Mouse (Mus musculus): ENCODE measurements at regions not wholly inside any gene's neighbourhood (a gene's known extent, or its start where the extent isn't known, plus 50 kb on each side); places are given as distances from the start of the nearest gene placed in this dataset.

- no peak for DNase-seq (ENCODE audit: low read depth)
Observed at GRCm38 (mm10) chr13:71342921-71343320, 501.3 kb upstream of the Adamts16 start.

- no peak for DNase-seq (ENCODE audit: low read depth)
Observed at GRCm38 (mm10) chr13:71338700-71339099, 497.1 kb upstream of the Adamts16 start.

DNA sequence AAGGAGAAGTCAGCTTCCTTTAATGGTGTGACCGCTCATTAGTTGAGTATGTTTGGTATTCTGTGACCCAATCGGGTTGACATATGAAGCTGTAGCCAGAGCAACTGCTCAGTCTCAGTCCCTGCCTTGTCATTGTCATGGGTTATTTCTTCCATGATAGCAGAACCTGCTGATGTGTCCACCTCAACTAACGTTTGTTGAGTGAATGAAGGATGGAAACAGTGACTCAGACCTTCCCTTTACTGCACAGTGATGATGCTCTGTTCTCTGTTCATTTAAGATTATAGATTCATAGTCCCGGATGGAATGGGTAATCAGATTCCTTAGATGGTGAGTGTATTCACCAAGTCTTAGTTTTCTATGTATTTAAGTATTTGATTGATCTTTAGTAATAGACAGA is 493.3 kb upstream of the Adamts16 start:
- no peak for DNase-seq (ENCODE audit: low read depth)

DNA sequence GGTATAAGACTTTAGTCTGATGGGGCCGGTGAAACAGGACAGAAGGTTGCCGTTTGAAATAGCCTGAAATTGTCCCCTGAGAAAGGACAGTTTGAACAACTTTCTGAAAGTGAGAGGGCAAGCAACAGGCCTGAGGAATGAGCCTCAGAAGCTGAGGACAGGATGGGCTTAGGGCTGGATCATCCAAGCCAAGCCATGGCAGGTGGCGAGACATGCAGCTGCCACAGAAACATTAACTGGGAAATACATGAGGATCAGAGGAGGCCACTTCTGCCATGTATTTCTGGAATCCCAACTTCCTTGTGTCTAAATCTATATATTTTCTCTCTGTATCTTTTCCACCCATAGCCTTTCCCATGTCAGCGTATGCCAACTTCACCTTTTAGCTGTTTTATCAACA is 491.5 kb upstream of the Adamts16 start:
- DNase-seq (ENCODE audit: low read depth), result no peak

DNA sequence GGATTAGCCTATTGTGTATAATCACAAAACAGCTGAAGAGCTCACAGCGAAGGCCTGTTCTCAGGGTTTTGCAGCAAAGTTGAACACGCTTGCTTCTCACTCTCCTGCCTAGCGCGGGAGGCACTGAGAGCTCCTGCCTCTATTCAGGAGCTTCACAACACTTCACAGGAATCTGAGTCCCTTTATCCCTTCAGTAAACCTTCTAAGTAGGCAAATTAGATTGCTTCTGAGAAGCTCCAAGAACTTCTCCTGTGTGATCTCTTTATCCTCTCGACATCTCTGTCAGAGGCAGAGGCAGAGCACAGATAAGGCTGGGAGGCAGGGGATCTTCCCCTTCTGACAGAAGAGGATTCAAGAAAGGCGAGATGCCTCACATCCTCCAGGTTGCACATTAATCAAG is 488.7 kb upstream of the Adamts16 start:
- DNase-seq (ENCODE audit: low read depth), result no peak

DNA sequence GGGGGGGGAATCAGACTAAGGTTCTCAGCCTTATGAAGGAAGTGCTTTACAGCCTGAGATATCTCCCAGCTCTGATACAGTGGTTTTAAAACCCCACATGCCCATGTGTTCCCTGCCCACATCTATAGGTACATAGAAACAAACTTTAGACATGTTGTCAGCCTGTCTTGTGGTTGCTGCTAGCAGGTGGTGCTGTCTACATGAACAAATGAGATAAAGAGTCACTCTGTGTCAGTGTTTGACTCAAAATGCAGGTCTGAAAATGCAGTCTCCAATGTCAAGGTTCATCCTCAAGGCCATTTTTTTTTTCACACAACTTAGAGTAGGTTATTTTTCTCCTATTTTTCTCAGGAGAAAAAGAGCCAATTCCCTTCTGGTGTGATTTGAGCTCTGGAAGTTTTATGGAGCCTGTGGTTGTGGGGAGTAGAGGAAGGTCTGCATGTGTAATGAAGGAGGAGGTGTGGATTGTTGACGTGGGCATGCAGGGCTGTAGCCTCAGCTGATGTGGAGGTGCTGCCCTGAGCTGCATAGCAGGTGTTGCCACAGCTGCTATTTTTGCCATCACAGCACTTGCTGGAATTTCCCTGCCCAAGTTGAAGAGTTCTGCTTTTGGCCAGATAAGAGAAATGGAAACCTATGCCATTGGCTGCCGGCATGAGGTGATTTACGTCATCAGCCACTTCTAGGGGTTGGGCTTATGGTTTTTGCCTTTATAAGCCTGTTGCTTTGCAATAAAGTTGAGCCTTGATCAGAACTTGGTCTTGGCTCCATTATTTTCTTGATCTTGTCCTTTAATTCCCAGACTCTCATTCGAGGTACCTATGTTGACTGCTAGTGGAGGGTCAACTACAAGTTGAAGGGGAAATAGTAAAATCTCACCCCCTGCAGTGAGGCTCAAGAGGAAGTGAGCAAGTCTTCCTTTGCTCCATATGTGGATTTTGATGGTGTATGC is 486.5 kb upstream of the Adamts16 start:
- no peak for DNase-seq (ENCODE audit: low read depth)

DNA sequence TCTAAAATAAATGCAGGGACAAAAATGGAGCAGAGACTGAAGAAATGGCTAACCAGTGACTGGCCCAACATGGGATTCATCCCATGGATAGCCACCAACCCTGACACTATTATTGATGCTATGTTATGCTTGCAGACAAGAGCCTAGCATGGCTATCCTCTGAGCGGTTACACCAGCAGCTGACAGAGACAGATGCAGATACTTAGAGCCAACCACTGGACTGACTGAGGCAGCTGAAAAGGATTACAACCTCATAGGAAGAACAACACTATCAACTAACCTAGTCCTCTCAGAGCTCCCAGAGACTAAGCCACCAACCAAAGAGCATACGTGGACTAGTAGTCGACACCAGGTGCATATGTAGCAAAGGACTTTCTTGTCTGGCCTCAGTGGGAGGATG is 478.9 kb upstream of the Adamts16 start:
- no peak for DNase-seq (ENCODE audit: low read depth)

- DNase-seq (ENCODE audit: low read depth), result no peak
Observed at GRCm38 (mm10) chr13:71303956-71304355, 462.3 kb upstream of the Adamts16 start.

GRCm38 (mm10) chr13:71275991-71276390 is 434.4 kb upstream of the Adamts16 start:
- no peak for DNase-seq (ENCODE audit: low read depth)

- no peak for DNase-seq (ENCODE audit: low read depth)
Observed at GRCm38 (mm10) chr13:71274139-71274538, 432.5 kb upstream of the Adamts16 start.

DNA sequence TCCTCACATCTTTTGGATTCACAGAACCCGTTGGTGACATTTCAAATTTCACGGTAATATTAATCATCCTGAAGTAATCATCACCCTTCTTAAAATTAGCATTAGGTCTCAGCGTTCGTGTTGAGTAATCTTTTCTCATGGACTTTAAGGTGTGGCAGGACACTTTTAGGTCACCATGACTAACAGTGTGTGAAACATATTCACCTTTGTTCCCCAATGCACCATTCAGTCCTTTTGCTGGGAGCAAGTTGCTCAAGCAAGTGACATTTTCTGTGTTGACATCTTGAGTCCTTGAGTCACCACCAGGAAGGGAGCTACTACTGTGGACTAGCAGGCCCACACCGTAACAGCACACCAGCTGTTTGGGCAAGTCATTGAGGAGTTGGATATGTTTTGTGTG is 431.9 kb upstream of the Adamts16 start:
- no peak for DNase-seq (ENCODE audit: low read depth)

DNA sequence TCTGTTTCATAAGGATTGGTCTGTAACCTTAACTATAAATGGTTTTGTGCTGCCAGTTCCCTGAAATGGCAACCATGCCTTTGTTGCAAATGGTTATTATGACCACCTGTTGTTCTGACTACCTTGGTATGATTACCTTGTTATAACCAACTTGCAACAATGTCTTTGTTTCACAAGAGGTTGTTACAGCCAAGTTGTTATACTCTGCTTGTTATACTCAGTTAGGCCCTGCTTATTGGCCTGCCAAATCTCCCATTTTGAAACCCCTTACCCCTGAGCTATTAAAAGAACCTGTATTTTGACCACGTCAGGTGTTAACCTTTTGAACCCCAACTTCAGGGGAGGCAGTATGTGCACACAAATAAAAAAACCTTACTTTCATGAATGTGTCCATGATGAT is 431.5 kb upstream of the Adamts16 start:
- DNase-seq (ENCODE audit: low read depth), result no peak

GRCm38 (mm10) chr13:71272431-71272830 is 430.8 kb upstream of the Adamts16 start:
- no peak for DNase-seq (ENCODE audit: low read depth)

DNA sequence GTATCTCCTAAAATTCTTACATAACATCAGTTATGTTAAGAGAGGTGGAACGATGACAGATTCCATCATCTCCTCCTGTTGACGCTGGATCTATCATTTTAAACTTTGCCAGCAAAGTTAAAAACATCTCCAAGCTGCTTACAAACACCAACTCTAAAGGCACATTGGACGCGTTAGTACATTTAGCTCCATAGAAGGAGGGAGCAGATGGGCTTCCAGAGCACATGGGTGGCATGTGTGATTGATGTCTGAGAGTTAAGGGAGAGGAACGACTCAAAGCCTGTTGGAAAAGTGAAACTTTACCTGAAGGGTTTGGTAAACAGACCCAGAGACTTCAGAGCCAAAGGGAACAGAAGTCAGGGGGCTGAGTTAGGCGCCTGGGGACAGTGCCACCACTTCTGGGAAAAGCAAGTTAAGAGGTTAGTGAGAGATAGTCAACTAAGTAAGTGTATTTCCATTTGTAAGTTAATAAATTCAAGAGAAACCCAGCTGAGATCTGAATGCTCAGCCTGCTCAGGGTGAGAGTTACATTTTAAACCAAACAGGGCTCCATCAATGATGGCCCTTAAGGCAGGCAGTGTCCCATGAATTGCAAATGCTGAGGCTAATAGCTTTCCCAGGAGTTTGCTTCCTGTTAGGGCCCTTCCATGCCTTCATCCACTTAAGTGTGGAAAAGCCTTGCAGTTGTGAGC is 430.3 kb upstream of the Adamts16 start:
- no peak for DNase-seq (ENCODE audit: low read depth)

- DNase-seq (ENCODE audit: low read depth), result no peak
Observed at GRCm38 (mm10) chr13:71270370-71270769, 428.8 kb upstream of the Adamts16 start.

DNA sequence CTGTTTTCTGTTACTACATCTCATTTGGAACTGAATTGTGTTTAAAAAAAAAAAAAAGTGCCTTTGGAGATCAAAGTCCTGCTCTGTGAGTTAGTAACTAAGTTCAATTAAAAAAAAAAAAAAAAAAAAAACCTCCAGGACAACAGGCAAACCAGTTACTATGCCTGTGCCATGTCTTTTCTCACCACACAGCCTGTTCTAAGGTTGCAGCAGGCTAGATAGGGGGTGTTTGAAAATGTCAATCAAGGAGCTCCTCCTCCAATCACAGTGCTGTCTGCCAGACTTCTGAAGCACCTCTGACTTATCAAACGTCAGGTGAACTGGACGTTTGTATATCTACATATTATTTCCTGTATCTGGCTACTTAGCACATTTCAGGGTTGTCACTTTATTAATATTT is 427.9 kb upstream of the Adamts16 start:
- DNase-seq (ENCODE audit: low read depth), result no peak

DNA sequence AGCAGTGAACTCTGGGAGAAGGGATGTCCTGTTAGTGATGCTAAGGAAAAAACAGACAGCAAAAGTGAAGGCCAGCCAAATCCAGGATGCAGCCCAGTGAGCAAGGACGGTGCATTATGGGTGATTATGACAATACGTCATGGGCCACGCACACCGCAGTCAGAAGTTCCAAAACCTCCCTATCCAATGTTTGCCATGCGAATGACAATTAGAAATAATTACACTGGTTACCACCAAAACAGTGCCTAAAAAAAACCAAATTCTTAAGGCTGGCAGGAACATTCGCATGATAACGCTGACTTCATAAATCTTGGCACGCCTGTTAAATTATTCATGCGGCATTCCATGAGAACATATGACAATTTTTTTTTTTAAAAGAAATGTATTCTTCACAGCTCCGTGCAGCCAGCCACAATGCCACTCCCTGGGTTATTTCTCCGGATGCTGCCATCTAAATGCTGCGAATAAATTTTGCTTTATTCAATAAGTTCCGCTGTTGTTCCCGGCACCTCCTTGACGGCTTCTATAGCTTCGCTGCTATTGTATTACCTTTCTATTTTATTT is 421.8 kb upstream of the Adamts16 start:
- no peak for DNase-seq (ENCODE audit: low read depth)

- DNase-seq (ENCODE audit: low read depth), result no peak
Observed at GRCm38 (mm10) chr13:71262575-71263295, 421.1 kb upstream of the Adamts16 start.

- DNase-seq (ENCODE audit: low read depth), result no peak
Observed at GRCm38 (mm10) chr13:71254016-71254415, 412.4 kb upstream of the Adamts16 start.

DNA sequence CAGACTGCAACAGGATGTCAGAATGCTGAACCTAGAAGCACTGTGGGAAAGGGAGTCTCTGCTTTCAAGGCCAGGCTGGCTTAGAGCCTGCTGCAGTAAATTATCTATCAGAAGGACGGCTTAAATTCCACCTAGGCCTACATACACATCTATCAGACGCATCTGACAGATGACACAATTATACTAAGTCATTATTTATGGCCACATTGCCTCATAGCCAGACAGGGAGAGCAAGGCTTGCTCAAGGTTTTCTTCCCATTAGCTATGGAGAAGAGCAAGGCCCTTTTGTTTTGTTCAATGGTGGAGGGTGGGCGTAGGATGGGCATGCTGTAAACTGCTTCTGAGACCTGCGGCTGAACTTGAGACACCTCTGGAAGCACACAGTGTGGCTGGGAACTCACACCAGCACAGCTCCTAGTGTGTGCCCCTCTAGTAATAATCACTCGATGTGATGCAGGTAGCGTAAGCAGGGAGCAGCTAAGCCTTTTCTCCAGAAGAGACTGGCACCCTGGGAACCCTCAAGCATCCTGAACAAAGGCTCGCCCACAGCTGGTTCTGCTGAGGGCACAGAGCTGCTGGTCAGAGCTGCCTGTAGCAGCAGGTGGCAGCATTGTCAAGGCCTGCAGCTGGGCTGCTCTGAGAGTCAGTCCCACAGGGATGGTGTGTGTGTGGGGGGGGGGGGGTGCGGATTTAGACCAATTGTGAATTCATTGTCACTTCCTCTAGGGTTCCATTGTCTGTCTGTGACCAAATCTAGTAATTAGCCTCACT is 406.8 kb upstream of the Adamts16 start:
- no peak for DNase-seq (ENCODE audit: low read depth)

DNA sequence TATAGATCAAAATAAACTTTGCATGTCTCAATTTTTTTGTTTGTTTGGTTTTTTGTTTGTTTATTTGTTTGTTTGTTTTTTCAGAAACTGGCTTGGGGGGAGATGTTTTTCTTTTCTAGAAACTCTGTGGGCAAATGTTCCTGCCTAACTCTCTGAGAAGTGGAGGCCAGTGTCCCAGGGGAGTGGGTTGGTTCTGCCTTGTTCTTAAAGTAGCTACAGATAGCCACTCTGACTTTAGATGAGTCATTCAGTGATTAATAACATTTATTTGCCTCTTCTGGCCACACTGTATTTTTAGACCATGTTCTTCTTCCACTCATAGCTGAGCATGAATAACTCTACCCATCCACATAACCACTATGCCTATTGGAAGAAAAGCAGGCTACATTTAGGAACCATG is 405.6 kb upstream of the Adamts16 start:
- DNase-seq (ENCODE audit: low read depth), result no peak

GRCm38 (mm10) chr13:71245326-71245725 is 403.7 kb upstream of the Adamts16 start:
- DNase-seq (ENCODE audit: low read depth), result no peak

Data from c-Kit-positive CD71-negative TER-119-negative erythroid progenitor cells, embryonic 14.5 days (primary cell).